Mouse (Mus musculus) midbrain, embryonic 12.5 days (tissue): ENCODE measurements around the gene Tmbim1. TPM values are rescaled to one million over a fixed set of nuclear protein-coding genes. Genes with fewer than 3 reads are reported as not detected.
A peak's percentile ranks its signal among the peaks of the same experiment; 100 is the strongest.

Experiments
- ATAC-seq: fragments of 200-750 bp; cut with Nextera tagmentation; 2 replicates; pipeline ENCODE4 v1.8.0; 2017; ENCODE audit warnings: low read depth, moderate TSS enrichment, moderate library complexity; ENCODE audit not compliant: low FRiP score
- H3K27ac ChIP-seq: fragments of 300-500 bp; sonication (generic); replicated peaks from 2 replicates; pipeline ENCODE4 v1.5.1; 2016; ENCODE audit warnings: mild to moderate bottlenecking
- H3K27me3 ChIP-seq: fragments of 300-500 bp; sonication (generic); 2 replicates; pipeline ENCODE4 v1.6.1; 2016; ENCODE audit warnings: mild to moderate bottlenecking
- H3K36me3 ChIP-seq: fragments of 300-500 bp; sonication (generic); 2 replicates; pipeline ENCODE4 v1.6.1; 2016
- H3K4me1 ChIP-seq: fragments of 300-500 bp; sonication (generic); 2 replicates; pipeline ENCODE4 v1.6.1; 2016
- H3K4me2 ChIP-seq: fragments of 300-500 bp; sonication (generic); replicated peaks from 2 replicates; pipeline ENCODE4 v1.6.1; 2016; ENCODE audit warnings: mild to moderate bottlenecking, moderate library complexity
- H3K4me3 ChIP-seq: fragments of 300-500 bp; sonication (generic); 2 replicates; pipeline ENCODE4 v1.5.1; 2016; ENCODE audit warnings: mild to moderate bottlenecking
- H3K9ac ChIP-seq: fragments of 300-500 bp; sonication (generic); replicated peaks from 2 replicates; pipeline ENCODE4 v1.6.1; 2016; ENCODE audit warnings: mild to moderate bottlenecking, moderate library complexity
- H3K9me3 ChIP-seq: fragments of 300-500 bp; sonication (generic); 2 replicates; pipeline ENCODE4 v1.6.1; 2016; ENCODE audit warnings: mild to moderate bottlenecking
- WGBS: fragments of 180-500 bp; shearing (Covaris S2); methylation state at CpG from one replicate; pipeline ENCODE4 v1.1.7; 2016; 5-methylcytosine and 5-hydroxymethylcytosine counted together
- polyA plus RNA-seq: library from polyadenylated mRNA; unstranded; fragments of >200 nt; fragmentation: Nextera tagmentation; extraction: Ambion mirVana; gene quantifications from 2 replicates; pipeline ENCODE4 v1.2.1, GENCODE M21; 2016

Gene Tmbim1
- polyA plus RNA-seq, 1 experiment from 2014 or later = 9.8 TPM

DNA sequence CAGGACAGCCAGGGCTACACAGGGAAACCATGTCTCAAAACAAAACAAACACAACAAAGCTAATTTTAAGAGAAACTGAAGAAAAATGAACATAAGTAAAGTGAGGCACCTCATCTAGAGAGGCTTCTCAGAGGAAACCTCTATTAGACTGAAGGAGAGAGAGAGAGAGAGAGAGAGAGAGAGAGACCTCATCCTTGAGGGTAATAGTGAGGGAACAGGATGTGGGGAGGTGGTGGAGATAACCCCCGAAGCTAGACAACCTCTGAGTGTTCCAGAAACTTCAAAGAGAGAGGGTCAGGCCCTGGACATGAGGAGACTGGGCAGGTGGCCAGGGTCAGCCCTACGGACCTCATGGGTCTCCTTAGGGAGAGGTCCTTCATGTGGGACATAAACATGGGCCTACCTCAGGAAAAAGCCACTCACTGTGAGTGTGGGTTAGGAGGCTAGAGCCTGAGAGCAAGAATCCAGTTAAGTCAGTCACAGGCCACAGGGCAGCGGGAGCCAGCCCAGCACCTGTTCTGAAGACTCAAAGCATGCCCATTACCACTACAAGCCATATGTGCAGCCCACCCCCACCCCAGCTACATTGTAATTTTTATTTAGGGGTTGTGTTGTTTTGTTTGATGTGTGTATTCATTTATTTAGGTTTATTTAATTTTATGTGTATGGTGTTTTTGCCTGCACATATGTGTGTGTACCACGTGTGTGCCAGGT is 10.8 kb upstream of the Tmbim1 start:
- ATAC-seq = no peak

DNA sequence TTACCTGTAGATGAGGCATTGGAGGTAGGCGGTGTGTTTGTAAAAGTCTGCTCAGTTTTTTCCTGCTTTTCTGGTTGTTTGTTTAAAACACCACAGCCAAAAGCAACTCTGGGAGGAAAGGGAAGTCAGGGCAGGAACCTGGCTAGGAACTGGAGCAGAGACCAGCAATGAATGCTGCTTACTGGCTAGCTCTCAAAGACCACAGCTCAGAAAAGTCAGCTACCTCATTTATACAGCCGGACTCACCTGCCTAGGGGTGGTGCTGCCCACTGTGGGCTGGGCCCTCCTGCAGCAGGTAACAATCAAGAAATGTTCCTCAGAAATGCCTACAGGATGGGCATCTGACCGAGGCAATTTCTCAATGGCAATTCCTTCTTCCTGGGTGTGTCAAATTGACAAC is 9.4 kb upstream of the Tmbim1 start:
- Histone ChIP-seq H3K27me3 (no peaks in the 10 kb centered on the region), H3K4me3 (no peak overlapping the region), H3K9ac (no peak overlapping the region), H3K36me3 (no peaks in the 10 kb centered on the region), H3K9me3 (no peaks in the 10 kb centered on the region), H3K27ac (no peak overlapping the region), H3K4me2 (no peak overlapping the region), H3K4me1 (peaks cover 3% of the 10 kb centered on the region; the same call in 1 of the 2 replicates)
- no peak for ATAC-seq
- WGBS = 91% methylated on average over 3 of the region's 3 CpGs

More for the DNA sequence above, 10.8 kb upstream of the Tmbim1 start:
- H3K4me3 ChIP-seq = no peak overlapping the region
- no peaks in the 10 kb centered on the region for H3K36me3 ChIP-seq
- no peaks in the 10 kb centered on the region for H3K9me3 ChIP-seq
- H3K9ac ChIP-seq = no peak overlapping the region
- H3K4me1 ChIP-seq = peaks cover 3% of the 10 kb centered on the region; the same call in 1 of the 2 replicates
- no peak overlapping the region for H3K4me2 ChIP-seq
- no peaks in the 10 kb centered on the region for H3K27me3 ChIP-seq
- no peak overlapping the region for H3K27ac ChIP-seq
- WGBS = 80% methylated on average over 4 of the region's 4 CpGs

DNA sequence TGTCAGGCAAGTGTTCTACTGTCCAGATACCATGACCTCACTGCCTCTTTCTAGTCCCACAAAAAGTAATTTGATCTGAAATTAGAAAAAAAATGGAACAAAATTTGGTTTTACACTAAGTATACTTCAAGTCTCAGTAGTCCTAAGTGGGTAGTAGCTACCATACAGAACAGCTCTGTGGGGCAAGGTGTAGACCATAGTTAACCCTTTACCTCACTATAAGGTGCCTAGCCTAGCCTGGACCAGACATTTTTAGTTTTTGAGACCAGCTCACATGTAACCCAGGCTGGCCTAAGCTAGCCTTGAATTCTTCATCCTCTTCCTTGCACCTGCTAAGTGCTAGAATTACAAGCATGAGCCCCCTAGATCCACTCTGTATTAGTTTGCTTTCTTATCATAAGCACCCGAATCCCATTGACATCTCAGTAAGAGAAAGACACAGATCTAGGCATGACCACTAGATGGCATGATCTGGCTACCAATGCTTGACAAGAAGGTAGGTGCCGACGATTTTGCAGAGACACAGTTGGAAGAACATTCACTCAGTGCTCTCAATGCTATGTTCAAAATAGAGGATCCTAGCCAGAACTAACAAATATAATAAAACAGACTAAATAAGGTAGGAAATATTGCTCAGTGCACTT is 7.7 kb upstream of the Tmbim1 start:
- 4% methylated on average over 3 of the region's 3 CpGs for WGBS
- no peak overlapping the region for H3K9ac ChIP-seq
- peaks cover 3% of the 10 kb centered on the region; the same call in 1 of the 2 replicates for H3K4me1 ChIP-seq
- no peaks in the 10 kb centered on the region for H3K36me3 ChIP-seq
- H3K4me2 ChIP-seq = no peak overlapping the region
- H3K27ac ChIP-seq = no peak overlapping the region
- no peak overlapping the region for H3K4me3 ChIP-seq
- H3K9me3 ChIP-seq = no peaks in the 10 kb centered on the region
- ATAC-seq = no peak
- no peaks in the 10 kb centered on the region for H3K27me3 ChIP-seq

DNA sequence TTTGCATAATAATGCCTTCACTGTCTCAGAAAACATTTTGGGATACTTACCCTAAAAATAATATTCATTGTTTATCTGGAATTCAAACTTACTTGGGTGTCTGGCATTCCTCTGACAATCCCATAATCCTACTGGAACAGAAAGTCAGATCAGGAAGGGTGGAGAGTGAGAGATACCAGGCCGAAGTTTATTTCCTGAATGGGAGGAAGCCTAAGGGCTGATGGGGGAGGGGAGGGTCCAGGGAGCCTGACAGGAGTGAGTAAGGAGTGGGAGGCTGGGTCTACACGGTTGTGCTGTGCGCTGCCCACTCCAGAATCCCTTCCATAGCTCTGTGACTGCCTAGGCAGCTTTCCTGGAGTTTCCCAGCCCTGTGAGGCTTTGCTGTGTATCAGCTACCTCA is 4.3 kb upstream of the Tmbim1 start:
- no peak overlapping the region for H3K27ac ChIP-seq
- no peaks in the 10 kb centered on the region for H3K9me3 ChIP-seq
- no peaks in the 10 kb centered on the region for H3K36me3 ChIP-seq
- no peaks in the 10 kb centered on the region; the same call in 1 of the 2 replicates for H3K27me3 ChIP-seq
- no peak overlapping the region for H3K9ac ChIP-seq
- no peak overlapping the region for H3K4me3 ChIP-seq
- no peaks in the 10 kb centered on the region for H3K4me1 ChIP-seq
- 58% methylated on average over 3 of the region's 3 CpGs for WGBS
- ATAC-seq = no peak
- H3K4me2 ChIP-seq = no peak overlapping the region

DNA sequence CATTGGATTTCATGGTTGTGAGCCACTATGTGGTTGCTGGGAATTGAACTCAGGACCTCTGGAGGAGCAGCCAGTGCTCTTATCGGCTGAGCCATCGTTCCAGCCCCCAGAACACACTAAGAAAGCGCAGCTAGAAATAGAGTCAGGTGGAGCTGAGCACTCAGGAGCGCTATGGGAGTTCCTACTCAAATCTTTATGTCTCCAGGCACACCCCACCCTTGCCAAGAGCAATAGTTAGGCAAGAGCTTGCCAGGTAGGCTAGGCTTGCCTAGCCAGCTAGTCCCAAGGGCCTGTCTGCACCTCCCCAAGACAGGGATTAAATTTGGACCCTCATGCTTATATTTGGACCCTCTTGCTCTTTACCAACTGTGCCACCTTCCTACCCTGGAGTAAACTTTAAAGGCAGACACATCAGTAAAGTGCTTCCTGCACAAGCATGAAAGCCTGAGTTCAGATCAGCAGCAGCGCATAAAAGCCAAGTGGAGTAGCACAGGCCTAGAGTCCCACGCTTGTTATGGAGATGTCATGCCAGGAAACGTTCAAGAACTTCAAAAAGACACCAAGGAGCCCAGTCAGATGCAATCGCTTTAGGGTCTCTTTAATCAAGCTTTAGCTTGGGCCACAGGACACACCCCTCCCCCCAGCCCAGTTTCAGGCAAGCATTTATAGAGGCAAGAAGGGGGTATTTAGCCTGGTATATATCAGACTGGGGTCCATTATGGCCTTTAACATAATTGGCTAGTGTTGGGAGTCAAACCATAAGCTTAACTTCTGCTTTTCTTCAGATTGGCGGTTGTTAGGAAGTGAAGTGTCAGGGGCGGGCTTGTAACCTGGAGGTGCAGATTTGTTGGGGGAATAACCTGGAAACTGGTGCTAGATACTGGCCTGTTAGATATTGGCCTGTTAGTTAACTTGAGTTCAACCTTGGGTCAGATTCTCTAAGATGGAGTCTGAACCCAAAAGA is 2.9 kb upstream of the Tmbim1 start:
- Histone ChIP-seq H3K27me3 (peaks cover 13% of the 10 kb centered on the region), H3K27ac (no peak overlapping the region), H3K4me3 (no peak overlapping the region), H3K36me3 (no peaks in the 10 kb centered on the region), H3K9ac (no peak overlapping the region), H3K4me1 (peaks cover 9% of the 10 kb centered on the region), H3K9me3 (no peaks in the 10 kb centered on the region), H3K4me2 (no peak overlapping the region)
- ATAC-seq = no peak
- 84% methylated on average over 10 of the region's 10 CpGs for WGBS

DNA sequence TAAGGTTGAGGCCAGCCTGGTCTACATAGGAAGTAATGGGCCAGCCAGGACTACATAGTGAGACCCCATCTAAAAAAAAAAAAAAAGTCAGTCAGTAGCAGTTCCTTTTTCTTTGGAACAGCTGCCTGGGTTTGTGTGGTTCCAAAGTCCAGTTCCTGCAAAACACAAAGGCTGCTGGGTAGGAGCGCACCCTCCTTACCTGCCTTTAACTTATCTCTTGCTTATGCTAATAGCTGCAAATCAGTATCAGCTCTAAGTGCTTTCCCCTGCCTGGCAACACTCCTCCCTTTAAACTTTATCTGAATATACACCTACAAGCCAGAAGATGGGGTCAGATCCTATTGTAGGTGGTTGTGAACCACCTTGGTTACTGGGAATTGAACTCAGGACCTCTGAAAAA is 1.7 kb upstream of the Tmbim1 start:
- no peak for ATAC-seq
- WGBS = 96% methylated on average over 1 of the region's 1 CpGs
- H3K36me3 ChIP-seq = no peaks in the 10 kb centered on the region
- H3K27me3 ChIP-seq = peaks cover 22% of the 10 kb centered on the region
- H3K9me3 ChIP-seq = no peaks in the 10 kb centered on the region
- no peak overlapping the region for H3K4me3 ChIP-seq
- H3K9ac ChIP-seq = no peak overlapping the region
- no peak overlapping the region for H3K27ac ChIP-seq
- peaks cover 10% of the 10 kb centered on the region for H3K4me1 ChIP-seq
- no peak overlapping the region for H3K4me2 ChIP-seq

DNA sequence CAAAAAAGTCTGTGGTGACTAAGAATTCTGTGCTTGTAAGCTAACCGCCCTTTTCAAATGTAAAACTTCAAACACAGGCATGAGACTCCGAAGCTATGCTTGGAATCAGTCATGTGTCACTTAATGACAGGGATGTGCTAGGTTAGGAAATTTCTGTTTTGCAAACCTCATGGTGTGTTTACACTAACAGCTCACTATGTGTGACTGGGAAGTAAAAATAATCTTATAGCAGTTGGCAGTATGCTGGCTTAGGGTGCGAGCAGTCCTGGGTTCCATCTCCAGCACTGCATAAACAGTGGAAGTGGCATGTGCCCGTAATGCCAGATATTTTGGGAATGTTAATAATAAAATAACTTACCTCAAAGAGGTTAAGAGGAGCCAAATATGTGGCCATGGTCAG is 476 bp downstream of the Tmbim1 start:
- H3K4me1 ChIP-seq = peaks cover 10% of the 10 kb centered on the region
- H3K36me3 ChIP-seq = no peaks in the 10 kb centered on the region
- no peak overlapping the region for H3K9ac ChIP-seq
- 82% methylated on average over 4 of the region's 4 CpGs for WGBS
- H3K27ac ChIP-seq = no peak overlapping the region
- no peaks in the 10 kb centered on the region for H3K9me3 ChIP-seq
- ATAC-seq = no peak
- H3K4me3 ChIP-seq = no peak overlapping the region
- peaks cover 23% of the 10 kb centered on the region for H3K27me3 ChIP-seq
- no peak overlapping the region for H3K4me2 ChIP-seq

DNA sequence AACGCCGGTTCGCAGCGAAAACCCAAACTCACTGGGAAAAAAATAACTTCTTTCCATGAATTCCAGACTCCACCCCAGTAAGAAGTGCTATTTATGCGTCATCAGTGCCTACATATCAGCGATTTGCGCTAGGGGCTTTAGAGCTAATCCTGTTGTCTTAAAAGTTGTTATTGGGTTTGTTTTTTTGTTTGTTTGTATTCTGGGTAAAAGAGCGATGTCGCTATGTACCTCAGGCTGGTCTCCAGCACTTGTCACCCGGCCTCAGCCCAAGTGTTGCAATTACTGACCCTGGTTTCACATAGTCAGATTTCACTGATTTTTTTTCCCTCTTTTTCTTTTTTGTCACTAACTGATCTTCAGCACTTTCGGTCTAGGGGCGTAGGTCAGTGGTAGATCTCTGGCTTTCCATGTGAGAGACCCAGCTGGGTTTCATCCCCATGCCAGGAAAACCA is 1.1 kb downstream of the Tmbim1 start:
- ATAC-seq = no peak
- Histone ChIP-seq H3K4me3 (peak overlapping the region; percentile 48), H3K27me3 (peaks cover 23% of the 10 kb centered on the region), H3K9ac (peak overlapping the region; percentile 52; the same call in 1 of the 2 replicates), H3K27ac (no peak overlapping the region), H3K4me1 (peaks cover 10% of the 10 kb centered on the region), H3K4me2 (peak overlapping the region; percentile 81), H3K36me3 (no peaks in the 10 kb centered on the region), H3K9me3 (no peaks in the 10 kb centered on the region)
- WGBS = 9% methylated on average over 12 of the region's 12 CpGs

DNA sequence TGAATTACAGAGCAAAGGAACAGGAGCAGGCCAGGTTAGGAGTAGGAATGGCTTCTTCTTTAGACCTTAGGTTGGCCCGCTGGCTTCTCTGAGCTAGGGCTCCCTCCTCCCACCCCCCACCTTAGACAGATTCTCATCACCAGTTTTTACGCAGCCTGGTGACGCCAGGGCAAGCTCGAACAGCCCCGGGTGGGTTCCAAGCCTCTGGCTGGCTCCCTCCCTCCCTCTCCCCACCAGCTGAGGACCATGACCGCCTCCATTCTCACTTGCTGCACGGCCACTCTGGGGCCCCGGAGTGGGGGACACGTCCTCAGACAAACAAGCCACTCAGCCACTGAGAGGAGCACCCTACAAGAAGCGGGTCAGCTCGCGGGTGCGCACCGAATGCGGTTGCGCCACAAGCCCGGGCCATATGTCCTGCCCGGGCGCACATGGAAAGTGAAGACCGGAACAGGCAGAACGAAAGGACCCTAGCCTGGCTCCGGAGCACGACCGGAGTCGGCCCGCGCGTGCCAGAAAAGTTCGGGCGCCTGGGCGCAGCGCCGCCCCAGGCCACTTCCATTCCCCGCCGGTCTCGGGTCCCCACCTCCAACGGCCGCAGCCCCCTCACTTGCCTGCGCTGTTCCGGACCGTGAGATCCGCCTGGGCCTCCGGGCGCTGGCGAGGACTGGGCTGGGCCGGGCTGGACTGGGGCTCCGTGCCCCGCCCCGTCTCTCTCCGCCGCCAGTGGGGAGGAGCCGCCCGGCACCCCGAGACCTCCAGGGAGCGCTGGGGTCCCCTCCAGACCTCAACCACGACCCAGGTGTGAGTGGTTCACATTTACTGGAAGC is 1.7 kb downstream of the Tmbim1 start:
- Histone ChIP-seq H3K4me1 (peaks cover 10% of the 10 kb centered on the region), H3K9me3 (no peaks in the 10 kb centered on the region), H3K4me2 (peak overlapping the region; percentile 81), H3K27me3 (peaks cover 23% of the 10 kb centered on the region), H3K9ac (peak overlapping the region; percentile 52), H3K36me3 (no peaks in the 10 kb centered on the region), H3K4me3 (peak overlapping the region; percentile 48), H3K27ac (no peak overlapping the region)
- under 1% methylated on average over 55 of the region's 56 CpGs for WGBS
- ATAC-seq = peak; percentile 54

DNA sequence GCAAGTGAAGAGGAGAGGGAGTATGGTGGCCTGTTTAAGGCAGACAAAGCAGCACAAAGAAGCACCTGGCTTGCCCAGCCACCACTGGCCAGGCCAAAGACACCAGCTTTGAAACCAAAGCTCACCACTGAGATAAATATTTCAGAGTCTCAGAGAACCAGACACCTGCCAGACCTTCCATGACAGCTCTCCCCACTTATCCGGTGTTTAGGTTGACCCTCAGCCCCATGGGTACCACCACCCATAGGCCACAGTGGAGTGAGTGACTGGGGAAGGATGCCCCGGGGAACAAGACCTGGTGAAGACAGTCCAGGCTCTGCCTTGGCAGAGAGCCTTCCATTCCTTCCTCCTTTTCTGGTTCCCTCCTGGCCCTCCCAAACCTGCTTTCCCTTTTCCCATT is 2.6 kb downstream of the Tmbim1 start:
- H3K4me2 ChIP-seq = no peak overlapping the region
- WGBS = 88% methylated on average over 2 of the region's 2 CpGs
- H3K27ac ChIP-seq = no peak overlapping the region
- H3K4me1 ChIP-seq = peaks cover 10% of the 10 kb centered on the region
- peaks cover 23% of the 10 kb centered on the region for H3K27me3 ChIP-seq
- no peaks in the 10 kb centered on the region for H3K36me3 ChIP-seq
- H3K9ac ChIP-seq = no peak overlapping the region
- no peak for ATAC-seq
- no peaks in the 10 kb centered on the region for H3K9me3 ChIP-seq
- H3K4me3 ChIP-seq = no peak overlapping the region

DNA sequence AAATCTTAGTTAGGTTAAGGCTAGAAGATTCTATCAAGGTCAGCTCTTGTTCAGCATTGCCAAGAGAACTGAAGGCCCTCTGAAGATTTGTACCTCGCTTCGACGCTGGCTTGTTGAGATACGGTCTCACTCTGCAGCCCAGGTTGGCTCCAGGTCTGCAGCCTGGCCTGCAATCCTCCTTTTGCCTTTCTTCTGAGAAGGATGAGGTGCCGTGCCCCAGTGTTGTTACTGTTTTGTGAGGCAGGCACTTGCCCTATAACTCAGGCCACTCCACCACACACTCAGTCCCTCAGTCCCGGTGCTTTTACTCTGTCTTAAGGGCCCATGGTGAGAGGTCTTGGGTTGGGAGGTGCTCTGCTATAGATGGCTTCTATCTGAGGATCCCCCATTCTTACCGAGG is 3.2 kb downstream of the Tmbim1 start:
- no peak overlapping the region for H3K4me2 ChIP-seq
- H3K4me1 ChIP-seq = peaks cover 10% of the 10 kb centered on the region
- no peaks in the 10 kb centered on the region for H3K9me3 ChIP-seq
- H3K27ac ChIP-seq = no peak overlapping the region
- no peak overlapping the region for H3K4me3 ChIP-seq
- no peak for ATAC-seq
- H3K27me3 ChIP-seq = peaks cover 23% of the 10 kb centered on the region
- H3K36me3 ChIP-seq = no peaks in the 10 kb centered on the region
- no peak overlapping the region for H3K9ac ChIP-seq
- WGBS = 95% methylated on average over 7 of the region's 7 CpGs
